Mouse (Mus musculus) lung, postnatal 25 days (tissue): ENCODE measurements at regions not wholly inside any gene's neighbourhood (a gene's known extent, or its start where the extent isn't known, plus 50 kb on each side); places are given as distances from the start of the nearest gene placed in this dataset.

ENCODE experiments used
- DNase-seq: peaks from one replicate; pipeline ENCODE4 v3.0.0; 2022; ENCODE audit warnings: low spot score

- peak; percentile 60 for DNase-seq
Observed at GRCm38 (mm10) chr9:61046517-61046916, 252.2 kb downstream of the Uaca start.

GRCm38 (mm10) chr9:61047289-61047688, 252.9 kb downstream of the Uaca start:
- no peak for DNase-seq

- DNase-seq, result no peak
Observed at GRCm38 (mm10) chr9:61048576-61048975, 254.2 kb downstream of the Uaca start.

- no peak for DNase-seq
Observed at GRCm38 (mm10) chr9:61052621-61053020, 258.3 kb downstream of the Uaca start.

DNA sequence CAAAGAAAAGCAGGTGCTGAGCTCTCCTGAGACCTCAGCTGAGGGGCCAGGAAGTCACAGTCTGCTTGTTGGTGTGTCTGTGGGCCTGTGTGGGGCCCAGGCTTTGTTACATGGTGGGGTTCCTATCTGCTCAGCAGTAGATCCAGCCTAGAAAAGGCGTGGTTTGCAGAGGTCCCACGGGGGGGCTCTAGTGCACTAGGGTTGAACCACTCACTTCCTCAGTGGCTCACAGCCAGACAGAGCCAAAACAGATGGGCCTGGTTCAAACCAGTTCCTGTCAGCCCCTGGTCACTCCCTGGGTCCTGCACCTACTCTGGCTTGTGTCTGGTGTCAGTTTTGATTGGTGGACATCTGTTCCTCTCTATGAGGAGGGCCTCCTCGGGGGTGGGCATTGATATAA, 260.1 kb downstream of the Uaca start:
- DNase-seq, result peak; percentile 73

GRCm38 (mm10) chr9:61055392-61055791, 261.1 kb downstream of the Uaca start:
- DNase-seq, result no peak

DNA sequence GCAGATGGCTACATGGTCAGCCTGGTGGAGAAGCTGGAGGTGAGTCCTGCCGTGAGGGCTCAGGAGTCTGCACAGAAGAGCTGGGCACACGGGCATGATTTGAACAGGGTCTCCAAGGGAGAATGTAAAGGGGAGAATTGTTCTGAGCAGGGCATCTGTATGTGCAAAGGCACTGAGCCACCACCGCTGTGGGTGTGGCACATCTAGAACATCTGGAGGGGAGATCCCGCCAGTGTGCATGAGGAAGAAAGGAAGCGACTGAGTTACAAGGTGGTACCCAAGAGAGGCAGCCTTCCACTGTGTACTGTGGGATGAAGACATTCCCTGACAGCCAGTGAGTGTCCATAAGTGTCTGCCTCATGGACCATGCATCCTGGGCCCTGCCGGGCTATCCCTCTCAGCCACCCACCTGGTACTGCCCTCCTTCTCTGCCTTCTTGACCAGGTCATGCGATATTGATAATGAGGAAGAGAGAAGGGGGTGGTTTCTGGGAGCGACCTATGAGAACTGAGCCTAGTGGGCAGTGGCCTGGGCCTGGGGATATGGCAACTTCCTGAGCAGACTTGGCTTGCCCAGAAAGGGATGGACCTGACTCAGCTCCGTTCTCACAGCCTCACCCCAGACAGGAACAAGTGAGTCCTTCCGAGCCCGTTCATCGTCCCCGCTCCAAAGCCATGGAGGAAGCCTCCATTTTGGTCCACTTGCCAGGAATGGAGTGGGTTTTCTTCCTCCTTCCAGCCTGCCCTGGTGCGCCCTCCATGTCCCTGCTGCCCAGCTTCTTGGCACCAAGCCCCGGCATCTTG, 261.8 kb downstream of the Uaca start:
- no peak for DNase-seq

- no peak for DNase-seq
Observed at GRCm38 (mm10) chr9:61056731-61057270, 262.5 kb downstream of the Uaca start.

DNA sequence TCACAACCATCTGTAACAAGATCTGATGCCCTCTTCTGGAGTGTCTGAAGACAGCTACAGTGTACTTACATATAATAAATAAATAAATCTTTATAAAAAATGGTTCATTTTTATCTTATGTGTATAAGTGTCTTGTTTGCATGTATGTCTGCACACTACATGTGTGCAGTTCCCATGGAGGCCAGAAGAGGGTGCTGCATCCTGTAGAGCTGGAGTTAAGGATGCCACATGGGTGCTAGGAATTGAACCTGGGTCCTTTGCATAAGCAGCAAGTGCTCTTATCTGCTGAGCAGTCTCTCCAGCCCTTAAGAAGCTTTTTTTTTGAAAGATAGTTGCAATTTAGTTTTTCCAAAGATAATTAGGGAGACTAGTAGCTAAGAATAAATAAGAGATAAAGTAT, 264.9 kb downstream of the Uaca start:
- no peak for DNase-seq

DNA sequence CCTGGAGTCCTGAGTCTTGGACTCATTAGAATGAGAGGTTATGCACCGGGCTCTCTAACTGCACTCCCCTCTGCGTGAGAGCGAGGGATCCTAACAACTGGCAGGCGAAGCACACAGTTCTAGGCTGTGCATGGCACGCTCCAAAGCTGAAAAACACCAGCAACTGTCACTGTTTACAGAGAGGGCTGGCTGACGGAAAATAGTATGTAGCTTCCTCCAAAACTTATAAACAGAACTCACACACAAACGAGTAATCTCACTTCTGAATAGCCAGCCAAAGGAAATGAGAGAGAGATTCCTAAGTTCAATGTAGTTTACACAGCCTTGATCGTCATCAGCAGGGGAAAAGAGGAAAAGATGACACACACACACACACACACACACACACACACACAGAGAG, 266.6 kb downstream of the Uaca start:
- DNase-seq, result no peak

DNA sequence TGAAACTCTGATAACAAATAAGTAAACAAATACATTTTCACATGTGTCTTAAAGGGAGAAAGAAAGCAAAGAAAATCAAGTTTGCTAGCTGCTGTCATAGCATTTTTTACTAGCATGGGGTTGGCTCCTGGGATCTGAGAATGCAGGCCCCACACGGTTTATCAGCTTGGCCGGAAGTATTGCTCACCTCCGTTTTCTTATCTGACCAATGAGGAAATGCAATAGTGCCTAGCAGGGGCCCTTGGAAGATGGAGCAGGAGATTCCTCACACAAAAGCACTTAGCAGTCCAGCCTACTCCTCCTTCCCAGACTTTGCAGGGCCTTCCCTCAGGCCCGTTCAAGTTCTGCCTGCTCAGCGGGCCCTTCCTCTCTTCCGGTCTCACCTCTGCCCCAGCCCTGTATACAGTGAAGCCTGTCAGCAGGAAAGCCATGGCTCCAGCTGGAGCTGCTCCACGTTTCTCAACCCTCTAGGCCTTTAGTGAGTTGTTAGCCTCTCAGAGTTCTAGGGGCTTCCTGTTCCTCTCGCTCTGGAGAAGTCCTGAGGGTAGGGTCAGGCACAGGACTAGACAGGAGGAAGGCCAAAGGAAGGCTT, 270.5 kb downstream of the Uaca start:
- no peak for DNase-seq

- DNase-seq, result no peak
Observed at GRCm38 (mm10) chr9:61069553-61070314, 275.4 kb downstream of the Uaca start.

DNA sequence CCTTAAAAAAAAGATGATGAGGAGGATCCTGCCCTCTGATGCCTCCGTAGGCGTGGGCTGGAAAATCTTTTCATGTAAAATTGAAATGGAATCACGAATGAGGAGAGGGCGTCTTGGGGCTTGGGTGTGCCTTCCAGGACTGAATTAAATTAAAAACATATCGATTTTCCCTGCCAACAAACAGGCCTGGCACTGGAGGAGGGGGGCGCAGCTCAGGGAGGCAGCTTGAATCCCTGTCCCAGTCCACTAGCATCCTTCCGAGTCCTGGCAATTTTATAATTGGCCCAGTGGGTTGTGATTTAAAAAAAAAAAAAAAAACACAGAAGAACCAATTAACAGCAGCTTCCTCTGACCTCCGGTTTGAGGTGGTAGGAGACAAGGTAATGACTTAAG, 276.0 kb downstream of the Uaca start:
- no peak for DNase-seq

DNA sequence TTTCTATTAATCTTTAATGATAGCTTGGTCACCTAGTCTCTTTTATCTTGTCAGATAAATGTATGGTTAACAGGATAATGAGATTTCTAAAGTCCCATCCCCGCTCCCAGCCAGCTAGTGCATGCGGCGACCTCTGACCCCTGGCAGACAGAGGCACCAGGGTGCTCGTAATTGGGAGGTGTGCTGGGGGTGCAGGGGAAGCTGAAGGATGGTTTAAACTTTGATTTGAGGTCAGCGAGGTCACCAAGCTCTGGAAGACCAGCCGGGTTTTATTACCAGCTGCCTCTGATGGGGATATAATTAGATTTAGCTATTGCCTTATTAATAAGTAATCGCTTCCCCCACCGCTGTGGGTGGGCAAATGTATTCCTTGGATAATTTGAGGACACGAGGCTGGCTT, 276.5 kb downstream of the Uaca start:
- DNase-seq, result no peak

DNA sequence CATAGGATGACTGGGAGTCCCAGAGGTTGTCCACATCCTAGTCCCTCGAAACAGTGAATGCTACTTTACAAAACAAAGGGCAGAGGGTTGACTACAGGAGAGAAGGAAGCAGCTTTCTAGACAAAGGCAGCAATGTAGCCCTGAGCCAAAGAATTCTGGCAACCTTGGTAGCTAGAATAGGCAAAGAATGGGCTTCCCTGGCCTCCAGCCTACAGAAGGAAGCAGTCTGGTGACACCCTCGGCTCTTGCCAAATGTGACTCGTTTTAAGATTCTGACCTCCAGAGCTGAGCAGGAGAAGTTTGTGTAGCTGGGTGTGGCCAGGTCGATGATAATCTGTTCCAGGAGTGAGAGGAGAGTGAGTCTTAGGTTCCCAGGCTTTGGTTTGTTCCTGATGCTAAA, 279.1 kb downstream of the Uaca start:
- DNase-seq, result no peak

- no peak for DNase-seq
Observed at GRCm38 (mm10) chr9:61075071-61075470, 280.7 kb downstream of the Uaca start.

DNA sequence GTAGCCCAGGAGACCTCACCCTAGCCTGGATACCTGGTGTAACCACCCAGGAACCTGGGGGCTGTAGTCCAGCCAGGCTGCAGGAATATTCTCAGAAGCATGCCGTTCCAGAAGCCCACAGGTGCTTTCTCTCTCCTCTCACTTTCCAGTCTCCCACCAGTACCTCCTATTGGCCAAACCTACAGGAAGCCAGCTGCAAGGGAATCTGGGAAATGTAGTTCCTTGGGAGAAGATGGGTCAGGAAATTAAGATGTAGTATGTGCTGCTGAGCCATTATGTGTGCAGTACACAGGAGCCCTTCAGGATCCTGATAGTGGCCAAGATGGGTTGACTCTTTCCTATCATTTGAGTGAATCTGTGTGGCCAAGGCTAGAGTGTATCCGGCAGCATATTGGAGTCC, 282.8 kb downstream of the Uaca start:
- DNase-seq, result no peak

DNA sequence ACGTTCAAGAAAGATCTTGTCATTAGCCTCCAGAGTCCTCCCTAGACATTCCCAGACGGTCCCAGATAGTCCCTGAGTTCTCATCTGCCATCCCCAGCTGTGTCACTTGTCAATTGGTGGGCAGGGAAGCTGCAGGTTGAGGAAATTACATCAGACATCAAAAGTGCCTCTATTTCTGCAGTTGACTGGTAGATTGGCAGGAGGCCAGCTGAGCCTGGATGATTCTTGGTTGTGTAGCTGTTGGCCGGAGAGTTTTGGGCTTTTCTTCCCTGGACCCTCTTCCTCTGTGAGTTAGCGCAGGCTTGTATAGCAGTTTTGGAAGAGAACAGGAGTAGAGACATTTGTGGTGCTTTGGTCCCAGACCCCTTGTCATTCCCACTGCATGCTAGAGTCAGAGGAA, 283.5 kb downstream of the Uaca start:
- DNase-seq, result no peak

DNA sequence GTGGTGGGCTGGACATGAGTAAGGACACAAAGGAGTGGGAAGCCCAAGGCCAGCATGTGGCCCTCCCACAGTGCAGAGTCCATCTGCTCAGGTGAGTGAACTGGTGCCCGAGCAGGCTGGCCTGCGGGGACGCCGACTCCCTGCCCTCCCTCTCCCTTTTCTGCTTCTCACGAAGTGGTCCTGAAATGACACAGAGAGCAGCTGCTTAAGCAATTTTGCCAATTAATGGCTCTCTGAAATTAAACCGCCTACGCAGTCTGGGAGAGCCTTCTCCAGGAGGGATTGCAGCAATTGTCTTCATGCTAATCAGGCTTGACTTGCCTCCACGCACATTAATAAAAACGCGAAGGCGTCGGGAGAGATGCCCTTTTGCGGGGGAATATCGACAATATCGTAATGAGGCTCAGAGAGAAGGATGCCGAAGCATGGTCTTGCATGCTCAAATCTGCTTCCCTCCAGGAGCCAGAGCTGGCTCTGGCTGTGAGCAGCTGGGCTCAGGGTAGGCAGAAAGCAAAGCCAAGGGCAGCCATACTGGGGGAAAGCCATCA, 287.2 kb downstream of the Uaca start:
- no peak for DNase-seq

GRCm38 (mm10) chr9:61084655-61085230, 287.4 kb upstream of the Tle3 start:
- no peak for DNase-seq

DNA sequence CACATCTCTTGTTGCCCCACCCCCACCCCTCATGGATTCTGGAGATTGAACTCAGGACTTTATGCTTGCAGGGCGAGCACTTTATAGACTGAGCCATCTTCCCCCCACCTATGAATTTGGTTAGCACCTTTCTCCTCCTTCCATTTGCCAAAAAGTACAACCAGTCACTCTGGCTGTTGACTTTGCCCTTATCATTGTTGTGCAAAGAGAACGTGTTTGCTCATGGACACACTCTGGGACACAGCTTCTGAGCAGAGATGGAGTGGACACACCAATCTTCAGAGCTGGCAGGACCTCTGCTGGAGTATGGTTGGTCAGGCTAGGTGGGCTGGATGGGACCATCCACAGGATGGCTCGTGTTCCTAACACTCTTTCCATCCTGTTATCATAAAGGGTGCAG, 285.1 kb upstream of the Tle3 start:
- no peak for DNase-seq

GRCm38 (mm10) chr9:61089066-61089686, 283.0 kb upstream of the Tle3 start:
- no peak for DNase-seq
